Mouse (Mus musculus) testis, adult 2 months (tissue): Measurements from ENCODE around the gene Palm. TPM values are rescaled to one million over a fixed set of nuclear protein-coding genes. Genes with fewer than 3 reads are reported as not detected.

Experiments
- H3K27ac ChIP-seq: fragments of 200-500 bp; 2 replicates; pipeline ENCODE4 v1.5.1; 2012; ENCODE audit warnings: low read depth, low read length; ENCODE audit not compliant: control insufficient read depth, insufficient read depth
- H3K27me3 ChIP-seq: fragments of 200-500 bp; 2 replicates; pipeline ENCODE4 v1.6.1; 2012; ENCODE audit warnings: mild to moderate bottlenecking, low read length, moderate library complexity; ENCODE audit not compliant: control insufficient read depth, insufficient read depth
- H3K36me3 ChIP-seq: fragments of 200-500 bp; 2 replicates; pipeline ENCODE4 v1.6.1; 2012; ENCODE audit warnings: mild to moderate bottlenecking, low read length; ENCODE audit not compliant: control insufficient read depth, insufficient read depth
- H3K4me1 ChIP-seq: fragments of 200-500 bp; 2 replicates; pipeline ENCODE4 v1.6.1; 2012; ENCODE audit warnings: low read length; ENCODE audit not compliant: control insufficient read depth, insufficient read depth
- H3K4me3 ChIP-seq: fragments of 200-500 bp; 2 replicates; pipeline ENCODE4 v1.5.1; 2012; ENCODE audit warnings: low read depth, mild to moderate bottlenecking, low read length, moderate library complexity, mixed read lengths; ENCODE audit not compliant: control insufficient read depth
- CTCF ChIP-seq: fragments of 200-500 bp; IDR thresholded peaks from 2 replicates; pipeline ENCODE4 v1.5.1; 2012; ENCODE audit warnings: low read depth, mild to moderate bottlenecking, inconsistent platforms, low read length, moderate library complexity; ENCODE audit not compliant: control insufficient read depth, insufficient read depth, insufficient replicate concordance
- POLR2A ChIP-seq: fragments of 200-500 bp; IDR thresholded peaks from 2 replicates; pipeline ENCODE4 v1.6.1; 2012; ENCODE audit warnings: low read depth, mild to moderate bottlenecking, inconsistent platforms, low read length, moderate library complexity; ENCODE audit not compliant: control insufficient read depth
- polyA plus RNA-seq: library from polyadenylated mRNA; depleted of rRNA; stranded (reverse); fragments of >200 nt; gene quantifications from 2 replicates; pipeline ENCODE4 v1.2.3, GENCODE M21; 2012

Gene Palm
- polyA plus RNA-seq, 1 experiment: 8.1 TPM

- TF ChIP-seq CTCF (no peak), POLR2A (no peak)
- no peaks in the 10 kb centered on the region for H3K36me3 ChIP-seq
These were observed 49.0 kb downstream of the Palm start for GRCm38 (mm10) chr10:79842322-79842721.

DNA sequence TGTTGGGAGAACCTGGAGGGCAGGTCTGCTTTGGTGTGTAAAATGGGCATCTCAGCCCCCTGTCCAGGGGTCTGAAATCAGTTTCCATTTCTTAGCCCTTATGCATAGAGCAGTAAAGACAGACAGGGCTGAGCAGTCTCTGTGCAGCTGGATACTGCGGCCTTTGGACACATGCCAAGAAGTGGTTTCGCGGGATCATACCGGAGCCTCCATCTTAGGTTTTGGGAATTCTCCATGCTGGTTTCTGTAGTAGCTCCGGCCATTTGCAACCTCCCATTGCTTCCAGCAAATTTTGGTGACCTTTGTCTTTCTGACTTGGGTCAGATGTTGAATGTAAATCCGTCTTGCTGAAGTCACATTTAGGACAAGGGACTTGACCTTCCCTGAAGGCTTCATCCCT is 50.1 kb downstream of the Palm start:
- no peak overlapping the region for H3K4me3 ChIP-seq
- H3K36me3 ChIP-seq: no peaks in the 10 kb centered on the region
- no peaks in the 10 kb centered on the region for H3K27me3 ChIP-seq
- H3K4me1 ChIP-seq: peaks cover 5% of the 10 kb centered on the region
- no peak overlapping the region for H3K27ac ChIP-seq
- TF ChIP-seq POLR2A (no peak), CTCF (no peak)

More at GRCm38 (mm10) chr10:79842322-79842721, 49.0 kb downstream of the Palm start:
- H3K4me3 ChIP-seq: no peak overlapping the region
- H3K27ac ChIP-seq: no peak overlapping the region
- H3K4me1 ChIP-seq: peaks cover 5% of the 10 kb centered on the region
- H3K27me3 ChIP-seq: no peaks in the 10 kb centered on the region

DNA sequence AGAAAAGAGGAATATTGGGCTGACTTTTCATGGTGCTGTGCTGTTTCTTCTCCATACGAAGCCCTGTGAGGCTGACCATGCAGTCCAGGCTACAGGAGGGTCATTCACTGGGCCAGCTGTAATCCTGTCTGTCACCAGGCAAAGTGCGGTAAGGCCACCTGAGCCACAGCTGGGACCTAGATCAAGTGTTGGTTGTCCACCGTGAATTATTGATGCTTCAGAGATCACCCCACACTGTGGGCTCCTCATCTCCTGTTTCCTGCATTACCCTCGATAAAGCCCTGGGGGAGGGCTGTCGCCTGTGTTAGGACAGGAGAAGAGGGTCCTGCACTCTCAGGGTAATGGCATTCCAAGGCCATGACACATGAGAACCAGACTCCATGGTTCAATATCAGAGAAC is 53.2 kb downstream of the Palm start:
- H3K4me3 ChIP-seq: no peak overlapping the region

GRCm38 (mm10) chr10:79849941-79850628 is 56.7 kb downstream of the Palm start:
- H3K4me3 ChIP-seq: peak overlapping the region; percentile 47
- no peak overlapping the region for H3K27ac ChIP-seq
- TF ChIP-seq POLR2A (no peak), CTCF (no peak)

More for the DNA sequence above, 53.2 kb downstream of the Palm start:
- peaks cover 2% of the 10 kb centered on the region; the same call in 1 of the 2 replicates for H3K36me3 ChIP-seq
- no peaks in the 10 kb centered on the region for H3K27me3 ChIP-seq
- TF ChIP-seq POLR2A: no peak
- TF ChIP-seq CTCF: no peak
- H3K4me1 ChIP-seq: peaks cover 4% of the 10 kb centered on the region
- no peak overlapping the region for H3K27ac ChIP-seq

DNA sequence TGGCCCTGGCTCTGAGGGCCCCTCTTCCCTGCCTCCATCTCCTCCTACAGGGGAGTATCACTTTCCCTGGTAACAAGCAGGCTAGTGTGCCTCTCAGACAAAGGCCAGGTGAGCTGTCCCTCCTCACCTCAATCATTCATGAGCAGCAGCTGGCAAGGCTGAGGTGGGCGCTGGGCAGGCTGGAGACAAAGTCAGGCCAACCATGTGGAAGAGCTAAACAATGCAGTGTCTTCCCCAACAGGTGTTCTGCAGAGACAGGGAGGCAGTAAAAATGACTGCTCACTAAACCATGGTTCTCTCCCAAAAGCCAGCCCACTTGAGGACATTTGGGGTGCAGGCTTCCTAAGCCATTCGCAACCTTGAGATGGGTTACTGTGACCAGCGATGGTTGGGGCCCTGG is 58.3 kb downstream of the Palm start:
- H3K27ac ChIP-seq: peak overlapping the region; percentile 96; the same call in 1 of the 2 replicates
- no peaks in the 10 kb centered on the region for H3K27me3 ChIP-seq
- peaks cover 3% of the 10 kb centered on the region for H3K36me3 ChIP-seq
- H3K4me1 ChIP-seq: peaks cover 30% of the 10 kb centered on the region
- no peak for TF ChIP-seq CTCF
- TF ChIP-seq POLR2A: no peak; the same call in 1 of the 2 replicates
- H3K4me3 ChIP-seq: peak overlapping the region; percentile 97

More at GRCm38 (mm10) chr10:79849941-79850628, 56.7 kb downstream of the Palm start:
- peaks cover 22% of the 10 kb centered on the region for H3K4me1 ChIP-seq
- H3K27me3 ChIP-seq: no peaks in the 10 kb centered on the region
- peaks cover 2% of the 10 kb centered on the region; the same call in 1 of the 2 replicates for H3K36me3 ChIP-seq

DNA sequence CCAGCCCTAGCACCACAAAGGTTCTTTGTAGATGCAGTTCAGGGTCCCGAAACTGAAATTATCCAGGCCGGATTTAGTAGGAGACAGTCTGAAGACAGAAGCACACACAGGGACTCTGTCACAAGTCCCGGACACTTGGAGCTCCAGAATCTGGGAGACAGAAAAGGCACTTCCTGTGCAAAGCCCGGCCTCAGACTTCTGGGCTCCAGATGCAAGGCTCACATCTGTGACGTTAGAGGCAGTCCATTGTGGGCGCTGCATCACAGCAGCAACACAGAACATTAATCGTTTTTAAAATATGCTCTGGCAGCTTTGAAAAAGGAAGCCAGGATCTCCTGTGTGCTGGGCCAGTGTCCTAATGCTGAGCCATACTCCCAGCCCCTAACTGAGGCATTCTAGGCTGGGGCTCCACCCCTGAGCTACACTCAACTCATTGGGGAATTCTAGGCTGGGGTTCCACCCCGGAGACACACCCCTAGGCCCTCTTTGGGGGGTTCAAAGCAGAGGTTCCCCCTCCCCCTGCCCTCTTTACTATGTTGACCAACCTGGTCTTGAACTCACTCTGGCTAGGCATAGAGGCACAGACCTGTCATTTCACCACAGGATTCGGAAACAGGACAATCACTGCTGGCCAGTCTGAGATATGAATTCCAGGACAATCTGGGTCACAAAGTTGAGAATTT is 58.9 kb downstream of the Palm start:
- Histone ChIP-seq H3K4me1 (peaks cover 31% of the 10 kb centered on the region), H3K27ac (peak overlapping the region; percentile 96), H3K27me3 (no peaks in the 10 kb centered on the region), H3K4me3 (peak overlapping the region; percentile 97), H3K36me3 (peaks cover 3% of the 10 kb centered on the region)
- TF ChIP-seq POLR2A (no peak), CTCF (no peak)

- peak overlapping the region; percentile 96 for H3K27ac ChIP-seq
- H3K36me3 ChIP-seq: peaks cover 3% of the 10 kb centered on the region
- H3K4me3 ChIP-seq: peak overlapping the region; percentile 97
- peaks cover 31% of the 10 kb centered on the region for H3K4me1 ChIP-seq
- TF ChIP-seq POLR2A: no peak
- TF ChIP-seq CTCF: 0 out of 2 replicates have a peak, but pooled peaks have one; percentile 2
- H3K27me3 ChIP-seq: no peaks in the 10 kb centered on the region
These were observed 59.5 kb downstream of the Palm start for GRCm38 (mm10) chr10:79852827-79853226.
